ENCODE assay signal across 29 mouse cellular contexts in the genomic region with DNA sequence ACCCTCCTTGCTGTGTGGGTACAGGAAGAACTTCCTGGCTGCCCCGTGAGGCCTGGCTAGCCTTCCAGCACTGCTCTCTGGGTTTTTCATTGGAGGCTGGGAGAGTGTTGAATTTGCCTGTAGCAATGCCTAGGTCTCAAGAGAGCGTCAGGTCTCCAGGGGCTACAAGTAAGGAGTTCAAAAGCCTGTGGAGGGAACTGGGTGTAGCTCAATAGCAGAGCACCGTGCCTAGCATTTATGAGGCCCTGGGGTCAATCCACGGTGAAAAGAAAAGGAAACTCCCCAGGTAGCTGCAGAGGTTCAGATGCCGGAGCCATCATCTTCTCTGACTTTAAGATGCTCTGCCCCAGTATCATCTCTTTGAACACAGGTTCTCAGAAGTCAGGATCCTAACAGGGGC. TPM values are rescaled to one million over a fixed set of nuclear protein-coding genes. Genes with fewer than 3 reads are reported as not detected.
"Had no signal": no experiment of that assay in that cellular context is flagged by ENCODE, and none has a peak within 500 bp of the region (broad histone marks: within the 10 kb centered on the region; RNA-seq: fewer than 3 reads in every experiment).

No protein-coding gene starts in this region.

- H3K36me3 ChIP-seq: limb, embryonic 13.5 days; liver, embryonic 12.5 days; liver, embryonic 15.5 days; lung, embryonic 15.5 days; midbrain, embryonic 10.5 days; midbrain, embryonic 13.5 days; neural tube, embryonic 13.5 days; stomach, embryonic 15.5 days had no signal

- H3K9me3 ChIP-seq: limb, embryonic 13.5 days; liver, embryonic 12.5 days; liver, embryonic 15.5 days; lung, embryonic 15.5 days; megakaryocyte, embryonic 14.5 days; midbrain, embryonic 10.5 days; midbrain, embryonic 13.5 days; neural tube, embryonic 13.5 days; stomach, embryonic 15.5 days had no signal

- H3K27me3 ChIP-seq: limb, embryonic 13.5 days; lung, embryonic 15.5 days; neural tube, embryonic 13.5 days; stomach, embryonic 15.5 days had no signal

- H3K4me3 ChIP-seq: limb, embryonic 13.5 days; liver, embryonic 12.5 days; liver, embryonic 15.5 days; lung, embryonic 15.5 days; megakaryocyte, embryonic 14.5 days; midbrain, embryonic 10.5 days; midbrain, embryonic 13.5 days; myocyte; neural tube, embryonic 13.5 days; stomach, embryonic 15.5 days had no signal

- H3K9ac ChIP-seq: limb, embryonic 13.5 days; liver, embryonic 12.5 days; liver, embryonic 15.5 days; lung, embryonic 15.5 days; midbrain, embryonic 13.5 days; neural tube, embryonic 13.5 days; stomach, embryonic 15.5 days had no signal

- H3K27ac ChIP-seq: limb, embryonic 13.5 days; liver, embryonic 12.5 days; liver, embryonic 15.5 days; lung, embryonic 15.5 days; midbrain, embryonic 10.5 days; midbrain, embryonic 13.5 days; neural tube, embryonic 13.5 days; stomach, embryonic 15.5 days had no signal

- H3K4me2 ChIP-seq: limb, embryonic 13.5 days; liver, embryonic 12.5 days; liver, embryonic 15.5 days; lung, embryonic 15.5 days; midbrain, embryonic 13.5 days; neural tube, embryonic 13.5 days; stomach, embryonic 15.5 days had no signal

- ATAC-seq: intestine, embryonic 16.5 days; liver, embryonic 12.5 days; midbrain, embryonic 13.5 days; midbrain, embryonic 16.5 days had no signal

- DNase-seq: kidney, adult 18-20 months; kidney, postnatal 10 days; kidney, postnatal 36 days; left cerebral cortex, postnatal 4 days; lung, adult 18-20 months; lung, postnatal 10 days; lung, postnatal 36 days; retina, postnatal 1 day; right cerebral cortex, postnatal 25 days; spleen, adult 18-20 months; thymus, postnatal 25 days had no signal

RNA-seq across cellular contexts. Expression of a gene that starts 39.4 kb away (rescaled TPM):
- total RNA-seq: layer of hippocampus, postnatal 10 days; left cerebral cortex, adult 8-10 months; left cerebral cortex, postnatal 14 days; left cerebral cortex, postnatal 4 days; monocyte, adult 5-6 weeks; neutrophil, adult 5-6 weeks had no signal
- polyA plus RNA-seq: intestine, embryonic 16.5 days; kidney, embryonic 14.5 days; limb, embryonic 13.5 days; lung, embryonic 15.5 days; midbrain, embryonic 10.5 days; midbrain, embryonic 16.5 days; myocyte; neural tube, embryonic 13.5 days; stomach, embryonic 15.5 days had no signal
